Mouse (Mus musculus): ENCODE data around the gene Hemk1. TPM values are rescaled to one million over a fixed set of nuclear protein-coding genes. Genes with fewer than 3 reads are reported as not detected.

The Hemk1 gene
- polyA plus RNA-seq, 1 experiment, result 9.8 TPM

DNA sequence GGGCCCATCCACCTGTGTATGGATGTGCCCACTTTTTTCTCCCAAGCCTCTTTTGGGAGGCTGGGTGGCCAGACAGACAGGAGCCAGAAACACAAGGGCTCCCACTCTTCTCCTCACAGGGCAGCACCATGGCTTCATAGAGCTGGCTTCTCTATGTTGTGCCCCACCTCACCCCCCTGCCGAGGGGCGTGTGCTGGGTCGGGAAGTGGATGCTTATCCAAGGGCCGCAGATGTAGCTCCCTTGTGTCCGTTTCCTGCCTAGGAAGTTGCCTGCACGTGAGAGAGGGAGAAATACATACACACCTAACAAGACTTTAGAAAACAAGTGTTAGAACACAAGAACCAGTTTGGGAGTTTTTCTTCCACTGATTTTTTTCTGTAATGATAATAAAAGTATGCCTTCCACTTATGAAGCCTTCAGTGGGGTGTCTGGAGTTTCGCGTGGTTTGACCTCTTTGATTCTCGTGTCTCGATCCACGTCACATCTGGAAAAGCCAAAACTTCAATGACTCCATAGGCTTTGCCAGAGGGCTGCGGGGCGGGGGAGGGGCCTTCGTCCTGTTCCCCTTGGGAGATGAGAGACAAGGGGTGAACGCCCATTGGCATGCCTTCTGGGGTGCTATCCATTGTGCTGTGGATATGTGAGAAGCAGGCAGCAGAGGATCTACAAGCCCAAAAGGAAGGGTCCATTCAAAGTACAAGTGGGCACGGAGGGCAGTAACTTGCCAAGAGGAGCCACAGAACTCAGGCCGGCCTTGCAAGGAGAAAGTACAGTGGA, 36.4 kb downstream of the Hemk1 start:
- Histone ChIP-seq H3K27ac (ENCODE audit: insufficient read depth, low read depth, low read length) (no peak overlapping the region), H3K27me3 (ENCODE audit: control insufficient read depth, insufficient read depth, low read length) (no peaks in the 10 kb centered on the region), H3K36me3 (ENCODE audit: control insufficient read depth, insufficient read depth, low read length) (peaks cover 24% of the 10 kb centered on the region), H3K4me1 (ENCODE audit: control insufficient read depth, insufficient read depth, insufficient read length, low read length) (peaks cover 32% of the 10 kb centered on the region), H3K4me3 (ENCODE audit: low read depth, low read length) (no peak overlapping the region)
- 84% methylated on average over 17 of the region's 17 CpGs for WGBS
- no peak for TF ChIP-seq CTCF (IDR thresholded peaks at IDR 0.05; ENCODE audit: extremely low read depth, insufficient read length, insufficient replicate concordance, low read depth, low read length)
- TF ChIP-seq POLR2A (IDR thresholded peaks at IDR 0.05; ENCODE audit: low read depth, low read length), result no peak

DNA sequence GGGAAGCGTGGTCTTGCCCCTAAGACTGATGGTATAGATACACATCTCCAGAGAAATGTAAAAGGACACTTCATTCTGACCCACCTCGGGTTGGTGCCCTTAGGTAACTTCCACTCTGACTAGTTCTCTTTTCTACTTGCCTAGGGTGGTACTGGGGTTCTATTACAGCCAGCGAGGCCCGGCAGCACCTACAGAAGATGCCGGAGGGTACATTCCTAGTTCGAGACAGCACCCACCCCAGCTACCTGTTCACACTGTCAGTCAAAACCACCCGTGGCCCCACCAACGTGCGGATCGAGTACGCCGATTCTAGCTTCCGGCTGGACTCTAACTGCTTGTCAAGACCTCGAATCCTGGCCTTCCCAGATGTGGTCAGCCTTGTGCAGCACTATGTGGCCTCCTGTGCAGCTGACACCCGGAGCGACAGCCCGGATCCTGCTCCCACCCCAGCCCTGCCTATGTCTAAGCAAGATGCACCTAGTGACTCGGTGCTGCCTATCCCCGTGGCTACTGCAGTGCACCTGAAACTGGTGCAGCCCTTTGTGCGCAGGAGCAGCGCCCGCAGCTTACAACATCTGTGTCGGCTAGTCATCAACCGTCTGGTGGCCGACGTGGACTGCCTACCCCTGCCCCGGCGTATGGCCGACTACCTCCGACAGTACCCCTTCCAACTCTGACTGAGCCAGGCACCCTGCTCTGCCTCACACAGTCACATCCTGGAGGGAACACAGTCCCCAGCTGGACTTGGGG, 37.8 kb downstream of the Hemk1 start:
- H3K27ac ChIP-seq (ENCODE audit: insufficient read depth, low read depth, low read length), result no peak overlapping the region
- TF ChIP-seq CTCF (IDR thresholded peaks at IDR 0.05; ENCODE audit: extremely low read depth, insufficient read length, insufficient replicate concordance, low read depth, low read length), result no peak
- TF ChIP-seq POLR2A (IDR thresholded peaks at IDR 0.05; ENCODE audit: low read depth, low read length), result no peak
- 93% methylated on average over 30 of the region's 30 CpGs for WGBS
- H3K27me3 ChIP-seq (ENCODE audit: control insufficient read depth, insufficient read depth, low read length), result no peaks in the 10 kb centered on the region
- H3K4me3 ChIP-seq (ENCODE audit: low read depth, low read length), result peak overlapping the region; percentile 11; the same call in 1 of the 2 replicates
- peaks cover 22% of the 10 kb centered on the region; the same call in 1 of the 2 replicates for H3K4me1 ChIP-seq (ENCODE audit: control insufficient read depth, insufficient read depth, insufficient read length, low read length)
- H3K36me3 ChIP-seq (ENCODE audit: control insufficient read depth, insufficient read depth, low read length), result peaks cover 24% of the 10 kb centered on the region

DNA sequence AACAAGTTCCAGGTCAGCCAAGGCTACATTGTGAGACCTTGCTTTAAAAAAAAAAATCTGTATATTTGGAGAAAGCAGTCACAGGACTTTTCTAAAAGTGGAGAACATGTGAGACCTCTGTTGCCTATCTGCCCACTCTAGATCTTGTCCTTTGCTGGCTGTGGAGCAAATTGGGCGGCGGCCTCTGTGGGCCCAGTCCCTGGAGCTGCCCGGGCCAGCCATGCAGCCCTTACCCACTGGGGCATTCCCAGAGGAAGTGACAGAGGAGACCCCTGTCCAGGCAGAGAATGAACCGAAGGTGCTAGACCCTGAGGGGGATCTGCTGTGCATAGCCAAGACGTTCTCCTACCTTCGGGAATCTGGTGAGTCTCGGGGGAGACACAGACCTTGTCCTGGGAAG, 38.4 kb downstream of the Hemk1 start:
- Histone ChIP-seq H3K4me1 (ENCODE audit: control insufficient read depth, insufficient read depth, insufficient read length, low read length) (peaks cover 18% of the 10 kb centered on the region; the same call in 1 of the 2 replicates), H3K27ac (ENCODE audit: insufficient read depth, low read depth, low read length) (no peak overlapping the region), H3K4me3 (ENCODE audit: low read depth, low read length) (peak overlapping the region; percentile 11; the same call in 1 of the 2 replicates), H3K27me3 (ENCODE audit: control insufficient read depth, insufficient read depth, low read length) (no peaks in the 10 kb centered on the region), H3K36me3 (ENCODE audit: control insufficient read depth, insufficient read depth, low read length) (peaks cover 24% of the 10 kb centered on the region)
- TF ChIP-seq POLR2A (IDR thresholded peaks at IDR 0.05; ENCODE audit: low read depth, low read length) (no peak), CTCF (IDR thresholded peaks at IDR 0.05; ENCODE audit: extremely low read depth, insufficient read length, insufficient replicate concordance, low read depth, low read length) (no peak)
- 81% methylated on average over 7 of the region's 7 CpGs for WGBS

DNA sequence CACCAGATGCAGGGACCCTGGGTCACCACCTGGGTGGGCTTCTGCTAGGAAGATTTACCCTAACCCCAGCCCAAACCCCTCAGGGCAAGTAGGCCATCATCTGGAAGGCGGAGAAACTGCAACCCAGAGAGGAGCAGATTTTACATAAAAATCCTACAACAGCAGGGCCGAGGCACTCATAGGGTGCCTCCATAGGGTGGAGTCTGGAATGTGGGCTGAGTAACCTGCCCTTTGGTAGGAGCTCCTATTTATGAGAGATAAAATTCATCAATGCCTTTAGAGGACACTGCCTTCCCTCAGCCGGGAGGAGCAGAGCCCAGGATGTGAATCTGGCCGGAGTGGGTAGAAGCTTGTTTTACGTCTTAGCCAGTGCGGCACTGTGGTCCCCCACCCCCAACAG, 39.3 kb downstream of the Hemk1 start:
- Histone ChIP-seq H3K4me3 (ENCODE audit: low read depth, low read length) (peak overlapping the region; percentile 43; the same call in 1 of the 2 replicates), H3K27ac (ENCODE audit: insufficient read depth, low read depth, low read length) (peak overlapping the region; percentile 20; the same call in 1 of the 2 replicates), H3K36me3 (ENCODE audit: control insufficient read depth, insufficient read depth, low read length) (peaks cover 24% of the 10 kb centered on the region), H3K27me3 (ENCODE audit: control insufficient read depth, insufficient read depth, low read length) (no peaks in the 10 kb centered on the region), H3K4me1 (ENCODE audit: control insufficient read depth, insufficient read depth, insufficient read length, low read length) (peaks cover 18% of the 10 kb centered on the region; the same call in 1 of the 2 replicates)
- no peak for TF ChIP-seq POLR2A (IDR thresholded peaks at IDR 0.05; ENCODE audit: low read depth, low read length)
- 31% methylated on average over 6 of the region's 6 CpGs for WGBS

DNA sequence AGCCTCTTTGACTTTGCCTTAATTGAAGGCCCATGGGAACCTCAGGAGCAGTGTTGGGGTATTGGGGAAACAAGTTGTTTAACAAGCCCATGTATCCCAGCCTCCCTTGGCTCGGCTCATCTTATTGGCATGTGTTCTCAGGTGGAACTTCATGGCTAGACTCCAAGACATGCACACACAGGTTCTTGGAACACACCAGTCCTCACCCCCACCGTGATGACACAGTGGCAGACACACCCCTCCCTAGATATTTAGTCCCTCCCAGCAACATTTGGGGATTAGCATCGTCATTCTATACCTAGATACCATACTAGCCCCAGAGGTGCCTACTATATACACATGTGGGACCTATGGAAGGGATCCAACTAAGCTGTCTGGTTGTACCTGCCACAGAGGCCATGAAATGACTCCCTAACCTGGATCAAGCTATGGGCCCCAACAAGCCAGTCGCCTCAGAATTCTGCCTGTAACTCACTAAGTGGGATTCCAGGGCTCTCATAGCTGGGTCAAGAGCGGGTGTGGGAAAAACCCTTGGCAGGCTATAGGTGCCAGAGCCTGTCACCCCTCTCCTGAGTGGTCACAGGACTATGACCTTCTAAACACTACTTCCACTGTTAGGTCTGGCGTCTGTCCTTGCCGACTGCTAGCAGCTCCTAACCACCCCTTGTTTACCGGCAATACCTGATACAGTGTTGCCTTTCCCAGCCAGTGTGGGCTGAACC, 39.9 kb downstream of the Hemk1 start:
- H3K27ac ChIP-seq (ENCODE audit: insufficient read depth, low read depth, low read length), result peak overlapping the region; percentile 78

DNA sequence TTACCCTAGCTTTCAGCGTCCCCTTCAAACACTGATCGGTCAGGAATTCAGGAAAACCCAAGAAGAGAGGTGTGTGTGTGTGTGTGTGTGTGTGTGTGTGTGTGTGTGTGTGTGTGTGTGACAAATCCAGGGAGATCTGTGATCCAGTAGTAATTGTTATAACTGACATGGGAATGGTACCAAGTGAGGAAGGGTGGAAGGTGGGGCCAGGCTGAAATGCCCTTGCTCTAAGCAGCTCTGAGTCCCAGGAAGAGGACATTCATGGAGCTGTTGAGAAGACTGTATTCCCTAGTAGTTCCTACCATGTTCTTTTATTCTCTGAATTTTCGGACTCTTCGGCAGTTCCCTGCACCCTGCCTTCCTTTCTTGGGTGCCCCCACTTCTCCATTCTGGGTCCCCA, 40.5 kb downstream of the Hemk1 start:
- H3K27me3 ChIP-seq (ENCODE audit: control insufficient read depth, insufficient read depth, low read length), result no peaks in the 10 kb centered on the region
- H3K27ac ChIP-seq (ENCODE audit: insufficient read depth, low read depth, low read length), result peak overlapping the region; percentile 78
- 39% methylated on average over 4 of the region's 4 CpGs for WGBS

More for the DNA sequence above, 39.9 kb downstream of the Hemk1 start:
- peaks cover 18% of the 10 kb centered on the region; the same call in 1 of the 2 replicates for H3K4me1 ChIP-seq (ENCODE audit: control insufficient read depth, insufficient read depth, insufficient read length, low read length)
- no peaks in the 10 kb centered on the region for H3K27me3 ChIP-seq (ENCODE audit: control insufficient read depth, insufficient read depth, low read length)
- 23% methylated on average over 8 of the region's 8 CpGs for WGBS
- peaks cover 24% of the 10 kb centered on the region for H3K36me3 ChIP-seq (ENCODE audit: control insufficient read depth, insufficient read depth, low read length)
- peak overlapping the region; percentile 72 for H3K4me3 ChIP-seq (ENCODE audit: low read depth, low read length)
- TF ChIP-seq POLR2A (IDR thresholded peaks at IDR 0.05; ENCODE audit: low read depth, low read length) (no peak), CTCF (IDR thresholded peaks at IDR 0.05; ENCODE audit: extremely low read depth, insufficient read length, insufficient replicate concordance, low read depth, low read length) (no peak)

More for the DNA sequence above, 40.5 kb downstream of the Hemk1 start:
- H3K36me3 ChIP-seq (ENCODE audit: control insufficient read depth, insufficient read depth, low read length), result peaks cover 24% of the 10 kb centered on the region
- H3K4me1 ChIP-seq (ENCODE audit: control insufficient read depth, insufficient read depth, insufficient read length, low read length), result peaks cover 18% of the 10 kb centered on the region; the same call in 1 of the 2 replicates
- TF ChIP-seq POLR2A (IDR thresholded peaks at IDR 0.05; ENCODE audit: low read depth, low read length) (no peak), CTCF (IDR thresholded peaks at IDR 0.05; ENCODE audit: extremely low read depth, insufficient read length, insufficient replicate concordance, low read depth, low read length) (no peak)
- H3K4me3 ChIP-seq (ENCODE audit: low read depth, low read length), result peak overlapping the region; percentile 72
